Mouse (Mus musculus): ENCODE data around the gene Dock6. TPM values are rescaled to one million over a fixed set of nuclear protein-coding genes. Genes with fewer than 3 reads are reported as not detected.
A peak's percentile ranks its signal among the peaks of the same experiment; 100 is the strongest.
"Not testable (repeated sequence)": the region's sequence is repeated elsewhere in the genome, so short reads cannot be mapped to it uniquely, and the experiment has no call there.

Dock6 gene
- polyA plus RNA-seq, 1 experiment from 2014 or later, result 28.3 TPM

DNA sequence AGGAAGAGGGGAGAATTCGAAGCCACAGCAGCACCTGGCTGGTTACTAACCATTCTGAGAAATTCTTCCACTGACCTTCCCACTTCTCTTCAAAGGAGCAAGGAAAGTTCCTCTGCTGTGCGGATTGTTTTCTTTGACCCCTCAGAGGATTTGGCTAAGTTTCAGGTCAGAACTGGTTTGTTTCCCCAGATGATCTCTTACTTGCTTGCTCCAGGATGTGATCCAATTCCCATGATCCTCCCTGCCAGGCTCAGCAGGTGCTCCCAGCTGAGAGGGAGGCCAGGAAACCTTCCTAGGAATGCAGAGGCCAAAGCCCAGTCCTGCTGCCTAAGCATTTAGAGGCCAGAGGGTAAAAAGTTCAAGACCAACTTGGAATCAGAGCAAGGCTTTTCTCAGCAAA lies 14.2 kb upstream of the Dock6 start:
- no peak overlapping the region for H3K4me2 ChIP-seq (ENCODE audit: low read depth, low read length)
- H3K27me3 ChIP-seq (replicated peaks; ENCODE audit: control insufficient read depth, insufficient read depth, low read length), result no peaks in the 10 kb centered on the region
- no peak overlapping the region for H3K4me3 ChIP-seq (ENCODE audit: low read depth, low read length)
- H3K9ac ChIP-seq (ENCODE audit: low read depth, low read length), result no peak overlapping the region
- DNase-seq (ENCODE audit: low spot score), result peak; percentile 32
- H3K4me1 ChIP-seq (ENCODE audit: control insufficient read depth, insufficient read depth, low read length), result no peaks in the 10 kb centered on the region
- no peak for ATAC-seq (ENCODE audit: low read depth)
- no peak overlapping the region for H3K27ac ChIP-seq (replicated peaks; ENCODE audit: low read depth, low read length)
- whole genome bisulfite sequencing, result 33% methylated on average over 2 of the region's 2 CpGs
- no peaks in the 10 kb centered on the region for H3K36me3 ChIP-seq (ENCODE audit: control insufficient read depth, insufficient read depth, low read length)
- peaks cover 3% of the 10 kb centered on the region; the same call in 1 of the 2 replicates for H3K9me3 ChIP-seq (ENCODE audit: control insufficient read depth, low read length)

DNA sequence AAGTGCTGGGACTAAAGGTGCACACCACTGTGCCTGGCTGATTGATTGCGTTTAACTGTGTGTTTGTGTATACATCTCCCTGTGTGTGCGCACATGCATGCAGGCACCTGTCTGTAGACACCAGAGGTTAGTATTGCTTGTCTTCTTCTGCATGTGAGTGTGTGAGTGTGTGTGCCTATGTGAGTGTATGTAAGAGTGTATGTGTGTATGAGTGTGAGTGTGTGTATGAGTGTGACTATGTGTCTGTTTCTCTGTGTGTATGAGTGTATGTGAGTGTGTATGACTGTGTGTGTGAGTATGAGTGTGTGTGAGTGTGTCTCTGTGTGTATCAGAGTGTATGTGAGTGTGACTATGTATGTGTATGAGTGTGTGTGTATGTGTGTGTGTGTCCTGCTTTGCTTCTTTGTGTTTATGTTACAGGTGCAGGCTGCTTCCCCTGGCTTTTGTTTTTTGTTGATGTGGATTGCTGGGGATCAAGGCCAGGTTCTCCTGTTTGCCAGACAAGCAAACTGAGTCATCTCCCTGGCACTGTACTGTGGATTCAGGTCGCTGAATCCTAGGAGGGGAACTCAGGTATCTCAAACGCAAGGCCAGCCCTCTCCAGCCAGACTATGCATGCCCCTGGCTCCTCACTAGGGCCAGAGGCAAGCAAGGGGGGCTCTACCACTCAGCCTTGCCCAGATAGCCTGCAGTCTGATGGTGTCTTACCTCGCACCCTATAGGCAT lies 13.4 kb upstream of the Dock6 start:
- Histone ChIP-seq H3K9ac (ENCODE audit: low read depth, low read length) (no peak overlapping the region), H3K36me3 (ENCODE audit: control insufficient read depth, insufficient read depth, low read length) (no peaks in the 10 kb centered on the region), H3K27me3 (replicated peaks; ENCODE audit: control insufficient read depth, insufficient read depth, low read length) (no peaks in the 10 kb centered on the region), H3K4me3 (ENCODE audit: low read depth, low read length) (no peak overlapping the region), H3K4me2 (ENCODE audit: low read depth, low read length) (no peak overlapping the region), H3K4me1 (ENCODE audit: control insufficient read depth, insufficient read depth, low read length) (no peaks in the 10 kb centered on the region), H3K9me3 (ENCODE audit: control insufficient read depth, low read length) (peaks cover 3% of the 10 kb centered on the region; the same call in 1 of the 2 replicates), H3K27ac (replicated peaks; ENCODE audit: low read depth, low read length) (0 out of 2 replicates have a peak overlapping the region, but pooled peaks have one; percentile 4)
- 62% methylated on average over 5 of the region's 5 CpGs for WGBS
- no peak for ATAC-seq (ENCODE audit: low read depth)
- no peak for DNase-seq (ENCODE audit: low spot score)

- H3K4me1 ChIP-seq (ENCODE audit: control insufficient read depth, insufficient read depth, low read length), result no peaks in the 10 kb centered on the region
- H3K4me2 ChIP-seq (ENCODE audit: low read depth, low read length), result no peak overlapping the region
- no peak overlapping the region for H3K27ac ChIP-seq (replicated peaks; ENCODE audit: low read depth, low read length)
- H3K9ac ChIP-seq (ENCODE audit: low read depth, low read length), result no peak overlapping the region
- WGBS, result 69% methylated on average over 1 of the region's 1 CpGs
- no peaks in the 10 kb centered on the region for H3K27me3 ChIP-seq (replicated peaks; ENCODE audit: control insufficient read depth, insufficient read depth, low read length)
- peaks cover 3% of the 10 kb centered on the region; the same call in 1 of the 2 replicates for H3K9me3 ChIP-seq (ENCODE audit: control insufficient read depth, low read length)
- no peak for ATAC-seq (ENCODE audit: low read depth)
- H3K4me3 ChIP-seq (ENCODE audit: low read depth, low read length), result no peak overlapping the region
- DNase-seq (ENCODE audit: low spot score), result no peak
- H3K36me3 ChIP-seq (ENCODE audit: control insufficient read depth, insufficient read depth, low read length), result no peaks in the 10 kb centered on the region
Measured at GRCm38 (mm10) chr9:21862181-21862580, 9.7 kb upstream of the Dock6 start.

GRCm38 (mm10) chr9:21860349-21860748 lies 7.9 kb upstream of the Dock6 start:
- not testable (repeated sequence) for H3K9ac ChIP-seq (ENCODE audit: low read depth, low read length); H3K4me2 ChIP-seq (ENCODE audit: low read depth, low read length); H3K27ac ChIP-seq (replicated peaks; ENCODE audit: low read depth, low read length); H3K9me3 ChIP-seq (ENCODE audit: control insufficient read depth, low read length); H3K4me3 ChIP-seq (ENCODE audit: low read depth, low read length); H3K27me3 ChIP-seq (replicated peaks; ENCODE audit: control insufficient read depth, insufficient read depth, low read length); H3K4me1 ChIP-seq (ENCODE audit: control insufficient read depth, insufficient read depth, low read length); DNase-seq (ENCODE audit: low spot score); H3K36me3 ChIP-seq (ENCODE audit: control insufficient read depth, insufficient read depth, low read length); ATAC-seq (ENCODE audit: low read depth)
- 54% methylated on average over 6 of the region's 6 CpGs for WGBS

DNA sequence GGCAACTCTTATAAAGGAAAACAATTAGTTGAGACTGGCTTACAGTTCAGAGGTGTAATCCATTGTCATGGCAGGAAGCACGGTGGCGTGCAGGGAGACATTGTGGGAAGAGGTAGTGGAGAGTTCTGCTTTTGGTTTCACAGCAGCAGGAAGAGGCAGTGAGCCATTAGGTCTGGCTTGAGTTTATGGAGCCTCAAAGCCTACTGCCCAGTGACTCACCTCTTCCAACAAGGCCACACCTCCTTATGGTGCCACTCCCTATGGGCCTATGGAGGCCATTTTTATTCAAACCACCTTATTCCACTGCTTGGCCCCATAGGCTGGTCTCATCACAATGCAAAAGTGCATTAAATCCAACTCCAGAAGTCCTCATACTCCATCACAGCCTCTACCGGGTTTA lies 7.2 kb upstream of the Dock6 start:
- H3K36me3 ChIP-seq (ENCODE audit: control insufficient read depth, insufficient read depth, low read length), result no peaks in the 10 kb centered on the region
- DNase-seq (ENCODE audit: low spot score), result no peak
- H3K4me2 ChIP-seq (ENCODE audit: low read depth, low read length), result no peak overlapping the region
- WGBS, result 80% methylated on average over 3 of the region's 3 CpGs
- no peak overlapping the region for H3K4me3 ChIP-seq (ENCODE audit: low read depth, low read length)
- no peak overlapping the region for H3K27ac ChIP-seq (replicated peaks; ENCODE audit: low read depth, low read length)
- peaks cover 3% of the 10 kb centered on the region; the same call in 1 of the 2 replicates for H3K9me3 ChIP-seq (ENCODE audit: control insufficient read depth, low read length)
- H3K27me3 ChIP-seq (replicated peaks; ENCODE audit: control insufficient read depth, insufficient read depth, low read length), result no peaks in the 10 kb centered on the region
- ATAC-seq (ENCODE audit: low read depth), result no peak
- H3K9ac ChIP-seq (ENCODE audit: low read depth, low read length), result no peak overlapping the region
- no peaks in the 10 kb centered on the region for H3K4me1 ChIP-seq (ENCODE audit: control insufficient read depth, insufficient read depth, low read length)

DNA sequence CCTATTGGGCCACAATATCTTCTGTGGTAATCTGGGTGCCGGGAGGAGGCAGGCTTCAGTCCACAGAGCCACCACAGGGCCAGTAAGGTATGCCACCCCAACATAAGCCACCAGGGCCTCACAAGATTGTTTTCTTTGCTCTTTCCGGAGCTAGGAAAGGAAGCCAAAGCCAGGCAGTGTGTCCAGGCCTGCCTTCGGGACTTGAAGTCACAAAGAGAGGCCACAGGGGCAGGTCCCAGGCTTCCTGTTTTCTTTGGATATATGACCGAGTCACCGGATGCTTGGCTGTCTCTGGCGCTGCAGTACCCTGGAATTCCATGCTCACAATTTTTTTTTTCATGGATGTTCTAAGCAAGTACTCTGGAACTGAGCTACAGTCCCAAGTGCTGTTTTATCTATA lies 5.6 kb upstream of the Dock6 start:
- Histone ChIP-seq H3K9me3 (ENCODE audit: control insufficient read depth, low read length) (peaks cover 3% of the 10 kb centered on the region; the same call in 1 of the 2 replicates), H3K4me3 (ENCODE audit: low read depth, low read length) (no peak overlapping the region), H3K36me3 (ENCODE audit: control insufficient read depth, insufficient read depth, low read length) (no peaks in the 10 kb centered on the region), H3K4me1 (ENCODE audit: control insufficient read depth, insufficient read depth, low read length) (no peaks in the 10 kb centered on the region), H3K27me3 (replicated peaks; ENCODE audit: control insufficient read depth, insufficient read depth, low read length) (no peaks in the 10 kb centered on the region), H3K27ac (replicated peaks; ENCODE audit: low read depth, low read length) (no peak overlapping the region; the same call in 1 of the 2 replicates), H3K4me2 (ENCODE audit: low read depth, low read length) (no peak overlapping the region), H3K9ac (ENCODE audit: low read depth, low read length) (no peak overlapping the region)
- 27% methylated on average over 6 of the region's 6 CpGs for WGBS
- DNase-seq (ENCODE audit: low spot score) (peak; percentile 66), ATAC-seq (ENCODE audit: low read depth) (no peak)

- DNase-seq (ENCODE audit: low spot score) (no peak), ATAC-seq (ENCODE audit: low read depth) (no peak)
- Histone ChIP-seq H3K27ac (replicated peaks; ENCODE audit: low read depth, low read length) (no peak overlapping the region), H3K36me3 (ENCODE audit: control insufficient read depth, insufficient read depth, low read length) (no peaks in the 10 kb centered on the region), H3K4me3 (ENCODE audit: low read depth, low read length) (no peak overlapping the region), H3K9ac (ENCODE audit: low read depth, low read length) (no peak overlapping the region), H3K27me3 (replicated peaks; ENCODE audit: control insufficient read depth, insufficient read depth, low read length) (no peaks in the 10 kb centered on the region), H3K9me3 (ENCODE audit: control insufficient read depth, low read length) (peaks cover 3% of the 10 kb centered on the region; the same call in 1 of the 2 replicates), H3K4me1 (ENCODE audit: control insufficient read depth, insufficient read depth, low read length) (no peaks in the 10 kb centered on the region), H3K4me2 (ENCODE audit: low read depth, low read length) (no peak overlapping the region)
- 75% methylated on average over 2 of the region's 2 CpGs for WGBS
Measured at GRCm38 (mm10) chr9:21857501-21857900, 5.1 kb upstream of the Dock6 start.

DNA sequence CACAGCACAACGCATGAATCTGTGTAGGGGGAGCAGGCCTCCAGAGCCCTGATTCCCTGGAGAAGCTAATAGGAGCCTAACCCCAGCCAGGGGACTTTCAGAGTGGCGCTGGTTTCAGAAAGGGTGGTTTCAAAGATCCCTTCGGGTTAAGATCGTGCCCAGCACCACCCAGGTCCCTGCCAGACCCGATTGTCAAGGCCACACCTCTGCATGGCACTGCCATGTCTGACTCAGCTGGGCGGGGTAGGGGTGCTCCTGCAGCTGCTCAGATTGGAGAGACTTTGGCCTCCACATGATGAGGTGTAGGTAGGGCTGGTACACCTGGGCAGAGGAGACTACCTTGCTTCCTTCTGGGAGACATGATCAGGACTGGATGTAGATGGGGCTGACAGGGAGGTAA lies 2.5 kb upstream of the Dock6 start:
- Histone ChIP-seq H3K9me3 (ENCODE audit: control insufficient read depth, low read length) (no peaks in the 10 kb centered on the region), H3K9ac (ENCODE audit: low read depth, low read length) (no peak overlapping the region), H3K27me3 (replicated peaks; ENCODE audit: control insufficient read depth, insufficient read depth, low read length) (no peaks in the 10 kb centered on the region), H3K4me3 (ENCODE audit: low read depth, low read length) (no peak overlapping the region), H3K4me1 (ENCODE audit: control insufficient read depth, insufficient read depth, low read length) (0 out of 2 replicates have a peak, but pooled peaks cover 5% of the 10 kb centered on the region), H3K36me3 (ENCODE audit: control insufficient read depth, insufficient read depth, low read length) (no peaks in the 10 kb centered on the region), H3K4me2 (ENCODE audit: low read depth, low read length) (no peak overlapping the region), H3K27ac (replicated peaks; ENCODE audit: low read depth, low read length) (no peak overlapping the region)
- WGBS, result 80% methylated on average over 6 of the region's 6 CpGs
- DNase-seq (ENCODE audit: low spot score) (no peak), ATAC-seq (ENCODE audit: low read depth) (no peak)

DNA sequence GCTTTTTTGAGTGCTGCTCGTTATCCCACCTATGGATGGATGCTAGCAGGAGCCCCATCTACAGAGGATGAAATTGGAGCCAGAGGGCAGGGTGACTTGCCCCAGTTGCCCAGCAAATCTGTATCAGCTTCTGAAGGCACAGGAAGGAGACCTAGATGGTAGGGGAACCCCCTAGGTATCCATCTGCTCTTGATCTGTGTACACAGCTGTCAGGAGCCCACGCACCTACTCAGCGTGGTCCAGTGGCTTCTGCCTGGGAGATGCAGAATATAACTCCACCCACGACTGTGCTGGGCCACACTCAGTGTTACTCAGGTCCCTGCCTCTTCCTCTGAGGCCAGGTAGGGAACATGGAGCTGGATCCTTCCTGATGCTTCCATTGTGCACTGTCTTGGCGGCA lies 1.5 kb upstream of the Dock6 start:
- no peak overlapping the region for H3K9ac ChIP-seq (ENCODE audit: low read depth, low read length)
- no peak overlapping the region for H3K4me3 ChIP-seq (ENCODE audit: low read depth, low read length)
- 0 out of 2 replicates have a peak, but pooled peaks cover 5% of the 10 kb centered on the region for H3K4me1 ChIP-seq (ENCODE audit: control insufficient read depth, insufficient read depth, low read length)
- ATAC-seq (ENCODE audit: low read depth), result no peak
- H3K27me3 ChIP-seq (replicated peaks; ENCODE audit: control insufficient read depth, insufficient read depth, low read length), result no peaks in the 10 kb centered on the region
- H3K27ac ChIP-seq (replicated peaks; ENCODE audit: low read depth, low read length), result no peak overlapping the region
- no peak overlapping the region for H3K4me2 ChIP-seq (ENCODE audit: low read depth, low read length)
- WGBS, result 63% methylated on average over 5 of the region's 5 CpGs
- no peak for DNase-seq (ENCODE audit: low spot score)
- H3K36me3 ChIP-seq (ENCODE audit: control insufficient read depth, insufficient read depth, low read length), result no peaks in the 10 kb centered on the region
- H3K9me3 ChIP-seq (ENCODE audit: control insufficient read depth, low read length), result no peaks in the 10 kb centered on the region
